11 mouse cellular contexts compared by ENCODE assay signal in genomic region chr5:100632540-100633129, GRCm38 (mm10). TPM values are rescaled to one million over a fixed set of nuclear protein-coding genes. Genes with fewer than 3 reads are reported as not detected.
DNase-seq lines count a peak whose midpoint lies in the region; ATAC-seq and TF ChIP-seq lines count a peak whose summit lies in the region.
"Had no signal": no experiment of that assay in that cellular context is flagged by ENCODE, and none has a peak within 500 bp of the region (broad histone marks: within the 10 kb centered on the region; RNA-seq: fewer than 3 reads in every experiment).

No protein-coding gene starts in this region.

- TF ChIP-seq POLR2A in kidney, adult 2 months (IDR thresholded peaks at IDR 0.05; ENCODE audit: low read depth, low read length): no peak

- WGBS in lung, embryonic 16.5 days: 72% methylated on average over 8 of the region's 8 CpGs
- 57% methylated on average over 8 of the region's 8 CpGs for WGBS in kidney, adult 2 months
- 89% methylated on average over 8 of the region's 8 CpGs for WGBS in limb, embryonic 10.5 days

- no peak overlapping the region for H3K27ac ChIP-seq in lung, embryonic 16.5 days (ENCODE audit: low read length)
- no peak overlapping the region for H3K27ac ChIP-seq in kidney, adult 2 months (ENCODE audit: insufficient read depth, low read depth, low read length)
- no peak overlapping the region for H3K27ac ChIP-seq in limb, embryonic 10.5 days
- H3K27ac ChIP-seq: forebrain, embryonic 15.5 days; liver, embryonic 14.5 days had no signal

- no peaks in the 10 kb centered on the region for H3K9me3 ChIP-seq in lung, embryonic 16.5 days (ENCODE audit: control insufficient read depth, low read length)
- no peaks in the 10 kb centered on the region for H3K9me3 ChIP-seq in limb, embryonic 10.5 days (replicated peaks)
- H3K9me3 ChIP-seq: forebrain, embryonic 15.5 days had no signal

- peaks cover 2% of the 10 kb centered on the region; the same call in 1 of the 2 replicates for H3K4me1 ChIP-seq in lung, embryonic 16.5 days (replicated peaks; ENCODE audit: control insufficient read depth, insufficient read depth, low read length)
- peaks cover 11% of the 10 kb centered on the region for H3K4me1 ChIP-seq in kidney, adult 2 months (ENCODE audit: control insufficient read depth, insufficient read depth, low read length)
- no peaks in the 10 kb centered on the region for H3K4me1 ChIP-seq in limb, embryonic 10.5 days
- H3K4me1 ChIP-seq: forebrain, embryonic 15.5 days had no signal

- no peak overlapping the region for H3K4me3 ChIP-seq in lung, embryonic 16.5 days (ENCODE audit: low read length)
- H3K4me3 ChIP-seq in kidney, adult 2 months (ENCODE audit: insufficient read depth, low read depth, low read length): no peak overlapping the region
- H3K4me3 ChIP-seq in limb, embryonic 10.5 days: no peak overlapping the region
- H3K4me3 ChIP-seq: forebrain, embryonic 15.5 days had no signal

- TF ChIP-seq CTCF in kidney, adult 2 months (conservative IDR thresholded peaks at IDR 0.05; ENCODE audit: insufficient read depth, insufficient read length, low read depth, low read length): no peak

- no peak overlapping the region for H3K4me2 ChIP-seq in lung, embryonic 16.5 days (ENCODE audit: low read depth, low read length)
- H3K4me2 ChIP-seq: forebrain, embryonic 15.5 days had no signal

- no peak for DNase-seq in lung, postnatal 10 days
- peak; percentile 8 for DNase-seq in fat pad, adult 2 months (ENCODE audit: extremely low read depth, low read depth, low spot score)
- peak; percentile 88 for DNase-seq in kidney, adult 2 months
- DNase-seq in MN1 (ENCODE audit: low spot score): no peak
- DNase-seq in limb, embryonic 10.5 days (ENCODE audit: low spot score): no peak
- DNase-seq: cerebellum, adult 2 months; thymus, adult 2 months had no signal

- H3K27me3 ChIP-seq in lung, embryonic 16.5 days (ENCODE audit: control insufficient read depth, insufficient read depth, low read depth, low read length): no peaks in the 10 kb centered on the region
- no peaks in the 10 kb centered on the region for H3K27me3 ChIP-seq in kidney, adult 2 months (replicated peaks; ENCODE audit: control insufficient read depth, insufficient read depth, low read length)
- no peaks in the 10 kb centered on the region for H3K27me3 ChIP-seq in limb, embryonic 10.5 days (ENCODE audit: low read depth, poor library complexity, severe bottlenecking)
- H3K27me3 ChIP-seq: forebrain, embryonic 15.5 days had no signal

- ATAC-seq in lung, embryonic 16.5 days (ENCODE audit: low read depth): peak; percentile 51; the same call in 1 of the 2 replicates
- peak; percentile 40; the same call in 1 of the 2 replicates for ATAC-seq in neutrophil, adult 5-6 weeks (ENCODE audit: extremely low read depth, insufficient number of reproducible peaks, low FRiP score, poor library complexity, severe bottlenecking)
- ATAC-seq: forebrain, embryonic 15.5 days had no signal

- no peak overlapping the region for H3K9ac ChIP-seq in lung, embryonic 16.5 days (ENCODE audit: low read length)
- H3K9ac ChIP-seq: forebrain, embryonic 15.5 days; liver, embryonic 14.5 days had no signal

- no peaks in the 10 kb centered on the region for H3K36me3 ChIP-seq in lung, embryonic 16.5 days (ENCODE audit: control insufficient read depth, insufficient read depth, low read length)
- H3K36me3 ChIP-seq in kidney, adult 2 months (ENCODE audit: control insufficient read depth, insufficient read depth, low read length): no peaks in the 10 kb centered on the region
- no peaks in the 10 kb centered on the region for H3K36me3 ChIP-seq in limb, embryonic 10.5 days
- H3K36me3 ChIP-seq: forebrain, embryonic 15.5 days had no signal

RNA-seq across cellular contexts. Expression of gene Coq2, which starts 42.3 kb away (rescaled TPM):
- 44.1 and 47.2 TPM in 2 replicates for polyA plus RNA-seq in lung, embryonic 16.5 days (2015; fragmentation: Nextera tagmentation; extraction: Ambion mirVana)
- 100 and 111 TPM in 2 replicates for polyA plus RNA-seq in kidney, adult 2 months (2012; rRNA removed)
- 38.6 and 39.9 TPM in 2 replicates for total RNA-seq in neutrophil, adult 5-6 weeks (2017)
- polyA plus RNA-seq in limb, embryonic 10.5 days (2016; fragmentation: Nextera tagmentation; extraction: Ambion mirVana): 60.5 and 69.0 TPM in 2 replicates

Comparison
In these comparisons a context has a peak if more than half of its experiments do, and no peak if none do; other contexts are left out.
1. DNase-seq: peak in fat pad, adult 2 months (single experiment) and kidney, adult 2 months (single experiment); none in lung, postnatal 10 days (single experiment), MN1 (single experiment) and limb, embryonic 10.5 days (single experiment).